Mouse (Mus musculus): ENCODE results near the gene Usp29. TPM values are rescaled to one million over a fixed set of nuclear protein-coding genes. Genes with fewer than 3 reads are reported as not detected.
"Not testable (repeated sequence)": the region's sequence is repeated elsewhere in the genome, so short reads cannot be mapped to it uniquely, and the experiment has no call there.

Gene Usp29
- polyA plus RNA-seq, 1 experiment from 2014 or later, result 4.1 TPM

DNA sequence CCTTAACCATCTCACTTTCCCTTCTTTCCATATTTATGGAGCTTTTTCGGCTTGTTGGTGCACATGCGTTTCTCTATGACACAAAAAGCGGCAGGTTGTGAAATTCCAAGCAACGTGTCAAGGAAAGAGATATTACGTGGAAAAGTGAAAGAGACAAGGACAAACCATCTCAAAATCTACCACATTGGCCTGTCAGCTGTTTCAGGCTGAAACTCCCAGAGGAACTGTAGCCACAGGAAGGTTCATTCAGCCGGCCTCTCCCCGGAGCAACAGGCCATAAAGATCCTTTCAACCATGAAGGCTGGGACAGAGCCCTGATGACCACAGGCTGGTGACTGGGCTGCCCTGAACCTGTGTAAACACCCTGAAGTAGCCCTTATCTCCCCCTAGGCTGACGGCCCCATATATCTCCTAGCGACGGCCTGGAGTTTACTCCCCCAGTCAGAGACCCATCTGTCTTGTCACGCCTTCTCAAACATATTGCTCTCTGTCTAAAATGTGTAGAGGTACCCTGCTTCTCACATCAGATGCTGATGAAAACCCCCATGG, 43.6 kb downstream of the Usp29 start:
- H3K27me3 ChIP-seq (replicated peaks); H3K4me3 ChIP-seq (replicated peaks); H3K9me3 ChIP-seq; H3K36me3 ChIP-seq; H3K4me2 ChIP-seq (replicated peaks); H3K27ac ChIP-seq; H3K9ac ChIP-seq: not testable (repeated sequence)
- 40% methylated on average over 11 of the region's 11 CpGs for WGBS
- peaks cover 32% of the 10 kb centered on the region for H3K4me1 ChIP-seq (replicated peaks)
- peak; percentile 50 for ATAC-seq

DNA sequence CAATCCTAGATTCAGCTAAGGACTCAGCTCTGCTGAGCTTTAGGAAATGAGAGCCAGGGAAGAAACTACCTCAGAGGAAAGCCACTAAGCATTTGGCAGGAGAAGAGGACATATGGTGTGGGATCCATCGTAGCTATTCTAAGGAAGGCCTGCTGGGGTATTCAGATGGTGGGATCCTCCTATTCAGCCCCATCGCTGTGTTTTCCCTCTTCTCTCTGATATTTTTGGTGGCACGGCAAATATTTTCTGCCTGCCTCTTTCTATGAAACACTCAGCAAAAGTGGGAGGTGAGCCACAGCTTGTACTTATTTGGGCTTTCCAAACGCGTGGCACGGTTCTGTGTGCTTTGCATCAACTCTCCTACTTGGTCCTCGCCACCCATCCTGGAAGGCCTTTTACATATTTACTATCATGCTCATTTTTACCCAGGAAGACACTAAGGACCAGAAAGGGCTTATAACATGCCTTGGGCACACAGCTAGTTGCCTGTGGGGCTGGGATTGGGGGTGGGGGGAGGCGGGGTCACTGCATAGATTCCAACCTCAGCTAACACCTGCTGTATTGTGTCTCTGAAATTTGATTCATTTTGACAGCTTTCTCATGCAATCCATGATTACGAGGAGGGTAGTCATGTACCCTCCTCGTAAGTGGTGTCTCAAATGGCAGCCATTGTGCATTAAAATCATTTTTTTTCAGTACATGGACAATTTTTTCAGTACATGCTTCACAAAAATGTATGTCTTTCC, 46.1 kb downstream of the Usp29 start:
- Histone ChIP-seq H3K9ac (no peak overlapping the region), H3K36me3 (no peaks in the 10 kb centered on the region), H3K4me3 (replicated peaks) (no peak overlapping the region), H3K4me2 (replicated peaks) (no peak overlapping the region), H3K9me3 (no peaks in the 10 kb centered on the region), H3K27ac (peak overlapping the region; percentile 61), H3K27me3 (replicated peaks) (no peaks in the 10 kb centered on the region), H3K4me1 (replicated peaks) (peaks cover 26% of the 10 kb centered on the region)
- WGBS, result 79% methylated on average over 10 of the region's 10 CpGs
- ATAC-seq, result no peak

DNA sequence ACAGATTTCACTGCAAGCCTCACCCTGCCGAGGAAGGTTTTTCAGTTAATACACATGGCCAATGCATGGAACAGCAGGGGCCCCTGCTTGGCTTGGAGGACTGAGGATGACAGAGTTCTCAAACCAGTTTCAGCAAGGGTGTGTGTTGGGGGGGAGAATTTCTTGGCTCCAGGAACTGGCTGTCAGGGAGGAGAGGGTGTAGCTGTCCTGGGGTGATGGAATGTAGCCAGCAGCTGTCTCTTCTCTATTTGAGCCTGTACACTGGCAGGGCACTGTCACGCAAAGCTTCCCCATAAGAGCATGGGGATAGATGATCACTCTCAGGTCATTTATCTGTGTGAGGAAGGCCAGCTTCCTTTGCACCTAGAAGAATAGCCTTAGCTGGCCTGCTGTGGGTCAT, 46.7 kb downstream of the Usp29 start:
- Histone ChIP-seq H3K9ac (no peak overlapping the region), H3K9me3 (no peaks in the 10 kb centered on the region), H3K27me3 (replicated peaks) (no peaks in the 10 kb centered on the region), H3K4me1 (replicated peaks) (peaks cover 32% of the 10 kb centered on the region), H3K36me3 (no peaks in the 10 kb centered on the region), H3K27ac (peak overlapping the region; percentile 61), H3K4me3 (replicated peaks) (no peak overlapping the region), H3K4me2 (replicated peaks) (no peak overlapping the region)
- peak; percentile 52 for ATAC-seq
- 29% methylated on average over 2 of the region's 2 CpGs for WGBS

GRCm38 (mm10) chr7:6777689-6778088, 47.3 kb downstream of the Usp29 start:
- Histone ChIP-seq H3K36me3 (no peaks in the 10 kb centered on the region), H3K4me3 (replicated peaks) (no peak overlapping the region), H3K27me3 (replicated peaks) (no peaks in the 10 kb centered on the region), H3K4me2 (replicated peaks) (no peak overlapping the region), H3K4me1 (replicated peaks) (peaks cover 33% of the 10 kb centered on the region), H3K27ac (peak overlapping the region; percentile 61), H3K9me3 (no peaks in the 10 kb centered on the region), H3K9ac (no peak overlapping the region)
- peak; percentile 50 for ATAC-seq
- 13% methylated on average over 4 of the region's 4 CpGs for WGBS

- Histone ChIP-seq H3K4me1 (replicated peaks) (peaks cover 36% of the 10 kb centered on the region), H3K4me3 (replicated peaks) (no peak overlapping the region), H3K27ac (no peak overlapping the region), H3K4me2 (replicated peaks) (no peak overlapping the region), H3K36me3 (no peaks in the 10 kb centered on the region), H3K9me3 (no peaks in the 10 kb centered on the region), H3K9ac (no peak overlapping the region), H3K27me3 (replicated peaks) (no peaks in the 10 kb centered on the region)
- no peak for ATAC-seq
- 77% methylated on average over 5 of the region's 5 CpGs for WGBS
Observed at GRCm38 (mm10) chr7:6779172-6779571, 48.8 kb downstream of the Usp29 start.

DNA sequence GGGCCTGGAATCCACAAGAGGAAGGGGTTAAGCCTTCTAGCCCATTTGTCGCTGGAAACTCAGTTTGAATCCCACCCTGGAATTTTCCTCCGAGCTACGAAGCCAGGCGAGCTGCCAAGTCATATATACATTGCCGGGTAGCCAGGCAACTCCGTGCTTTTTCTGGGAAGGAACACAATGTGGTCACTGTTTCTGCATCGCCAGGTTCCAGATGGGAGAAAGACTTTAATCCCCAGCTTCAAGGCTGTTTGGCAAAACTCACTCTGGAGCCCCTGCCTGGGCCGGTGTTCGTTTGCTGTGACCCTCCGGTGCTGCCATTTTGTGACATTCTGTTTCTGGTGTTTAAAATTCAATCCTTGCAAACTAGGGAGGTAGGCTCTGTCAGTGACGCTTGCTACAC, 51.2 kb downstream of the Usp29 start:
- peaks cover 39% of the 10 kb centered on the region for H3K4me1 ChIP-seq (replicated peaks)
- H3K4me2 ChIP-seq (replicated peaks), result no peak overlapping the region
- peak overlapping the region; percentile 37 for H3K27ac ChIP-seq
- H3K9me3 ChIP-seq, result no peaks in the 10 kb centered on the region
- H3K4me3 ChIP-seq (replicated peaks), result no peak overlapping the region
- H3K27me3 ChIP-seq (replicated peaks), result no peaks in the 10 kb centered on the region
- H3K9ac ChIP-seq, result no peak overlapping the region
- no peaks in the 10 kb centered on the region for H3K36me3 ChIP-seq
- peak; percentile 29; the same call in 1 of the 2 replicates for ATAC-seq
- WGBS, result 20% methylated on average over 11 of the region's 11 CpGs

GRCm38 (mm10) chr7:6784340-6785073, 54.1 kb downstream of the Usp29 start:
- H3K4me3 ChIP-seq (replicated peaks), result no peak overlapping the region
- no peaks in the 10 kb centered on the region for H3K9me3 ChIP-seq
- H3K27ac ChIP-seq, result peak overlapping the region; percentile 51
- H3K4me2 ChIP-seq (replicated peaks), result peak overlapping the region; percentile 7; the same call in 1 of the 2 replicates
- no peaks in the 10 kb centered on the region for H3K27me3 ChIP-seq (replicated peaks)
- H3K36me3 ChIP-seq, result no peaks in the 10 kb centered on the region
- ATAC-seq, result peak; percentile 74
- no peak overlapping the region for H3K9ac ChIP-seq
- 6% methylated on average over 8 of the region's 8 CpGs for WGBS
- peaks cover 27% of the 10 kb centered on the region for H3K4me1 ChIP-seq (replicated peaks)

DNA sequence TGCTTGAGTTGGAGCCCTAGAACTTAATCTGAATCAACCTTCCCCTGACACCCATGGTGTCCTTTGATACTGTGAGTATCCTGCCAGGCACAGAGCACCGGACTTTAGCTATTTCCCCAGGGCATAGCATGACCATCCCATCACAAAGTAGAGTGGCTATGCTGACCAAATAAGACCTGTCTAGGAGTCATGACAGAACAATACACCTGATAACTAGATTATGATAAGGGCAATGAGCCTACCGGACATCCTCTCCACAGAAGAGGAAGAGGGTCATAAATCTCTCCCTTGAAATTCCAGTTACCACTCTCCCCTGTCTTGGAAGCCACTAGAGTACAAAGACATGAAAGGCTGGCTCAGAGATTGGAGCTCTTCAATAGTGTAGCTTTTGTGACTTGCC, 56.6 kb downstream of the Usp29 start:
- H3K4me2 ChIP-seq (replicated peaks), result no peak overlapping the region
- peaks cover 16% of the 10 kb centered on the region for H3K4me1 ChIP-seq (replicated peaks)
- H3K9me3 ChIP-seq, result no peaks in the 10 kb centered on the region
- H3K9ac ChIP-seq, result no peak overlapping the region
- 55% methylated on average over 2 of the region's 2 CpGs for WGBS
- H3K4me3 ChIP-seq (replicated peaks), result no peak overlapping the region
- no peaks in the 10 kb centered on the region for H3K27me3 ChIP-seq (replicated peaks)
- no peak overlapping the region for H3K27ac ChIP-seq
- H3K36me3 ChIP-seq, result no peaks in the 10 kb centered on the region
- no peak for ATAC-seq

GRCm38 (mm10) chr7:6788101-6788500, 57.7 kb downstream of the Usp29 start:
- Histone ChIP-seq H3K36me3 (no peaks in the 10 kb centered on the region), H3K4me2 (replicated peaks) (no peak overlapping the region), H3K9me3 (no peaks in the 10 kb centered on the region), H3K4me3 (replicated peaks) (no peak overlapping the region), H3K9ac (no peak overlapping the region), H3K4me1 (replicated peaks) (peaks cover 14% of the 10 kb centered on the region), H3K27ac (no peak overlapping the region), H3K27me3 (replicated peaks) (no peaks in the 10 kb centered on the region)
- ATAC-seq, result no peak
- 45% methylated on average over 2 of the region's 2 CpGs for WGBS

DNA sequence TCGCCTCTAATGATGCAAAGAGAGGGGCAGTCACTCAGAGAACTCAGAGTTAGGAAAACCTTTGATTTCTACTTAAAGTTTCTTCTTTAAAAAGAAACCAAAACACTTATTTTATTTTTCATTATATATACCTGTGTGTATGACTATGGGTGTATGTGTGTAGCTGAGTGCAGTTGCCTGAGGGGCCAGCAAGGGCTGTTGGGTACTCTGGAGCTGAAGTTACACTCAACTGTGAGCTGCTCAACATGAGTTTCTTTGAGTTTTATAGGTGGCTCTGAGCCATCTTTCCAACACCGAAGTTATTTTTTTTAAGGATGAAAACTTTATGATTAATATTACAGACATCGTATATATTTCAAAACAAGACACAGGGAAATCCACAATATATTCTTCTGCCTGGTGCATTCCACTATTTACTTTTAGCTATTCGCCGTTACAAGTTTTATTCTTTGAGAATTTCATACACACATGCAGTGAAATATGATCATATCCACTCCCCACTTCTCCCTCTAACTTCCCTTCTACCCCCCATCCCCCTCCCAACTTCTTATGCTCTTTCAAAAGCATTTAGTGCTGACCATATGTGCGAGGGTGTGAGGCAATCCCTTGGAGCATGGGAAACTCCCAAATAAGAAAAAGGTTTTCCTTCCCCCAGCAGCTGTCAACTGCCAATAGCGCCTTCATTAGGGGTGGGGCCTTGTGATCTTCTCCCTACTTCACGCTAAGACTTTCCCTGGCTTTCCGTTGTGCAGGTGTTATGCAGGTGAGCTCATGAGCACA, 61.1 kb downstream of the Usp29 start:
- no peaks in the 10 kb centered on the region for H3K9me3 ChIP-seq
- no peak overlapping the region for H3K27ac ChIP-seq
- 0 out of 2 replicates have a peak, but pooled peaks cover 3% of the 10 kb centered on the region for H3K4me1 ChIP-seq (replicated peaks)
- no peak overlapping the region for H3K4me2 ChIP-seq (replicated peaks)
- H3K4me3 ChIP-seq (replicated peaks), result no peak overlapping the region
- no peaks in the 10 kb centered on the region for H3K27me3 ChIP-seq (replicated peaks)
- H3K9ac ChIP-seq, result no peak overlapping the region
- 67% methylated on average over 9 of the region's 9 CpGs for WGBS
- peak; percentile 32; the same call in 1 of the 2 replicates for ATAC-seq
- H3K36me3 ChIP-seq, result no peaks in the 10 kb centered on the region

DNA sequence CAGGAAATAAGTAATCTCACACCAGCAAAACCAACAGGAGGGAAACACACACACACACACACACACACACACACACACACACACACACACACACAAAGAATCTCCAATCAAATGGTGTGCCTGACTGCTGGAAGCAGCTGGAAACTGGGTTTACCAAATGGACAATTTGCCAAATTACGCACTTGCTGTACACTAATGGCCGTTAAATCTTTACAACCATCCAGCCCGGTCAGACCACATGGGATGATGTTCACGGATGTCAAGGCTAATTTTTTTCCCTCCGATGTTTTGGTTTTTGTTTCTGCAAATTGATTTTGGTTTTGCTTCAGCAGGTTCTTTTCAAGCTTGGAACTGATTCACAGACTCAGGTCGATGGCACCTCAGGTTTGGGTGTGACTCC, 62.9 kb downstream of the Usp29 start:
- Histone ChIP-seq H3K4me1 (replicated peaks) (peaks cover 8% of the 10 kb centered on the region), H3K36me3 (no peaks in the 10 kb centered on the region), H3K4me3 (replicated peaks) (no peak overlapping the region), H3K9me3 (no peaks in the 10 kb centered on the region), H3K4me2 (replicated peaks) (no peak overlapping the region), H3K27me3 (replicated peaks) (no peaks in the 10 kb centered on the region), H3K9ac (no peak overlapping the region), H3K27ac (no peak overlapping the region)
- ATAC-seq, result no peak
- WGBS, result 91% methylated on average over 6 of the region's 6 CpGs

DNA sequence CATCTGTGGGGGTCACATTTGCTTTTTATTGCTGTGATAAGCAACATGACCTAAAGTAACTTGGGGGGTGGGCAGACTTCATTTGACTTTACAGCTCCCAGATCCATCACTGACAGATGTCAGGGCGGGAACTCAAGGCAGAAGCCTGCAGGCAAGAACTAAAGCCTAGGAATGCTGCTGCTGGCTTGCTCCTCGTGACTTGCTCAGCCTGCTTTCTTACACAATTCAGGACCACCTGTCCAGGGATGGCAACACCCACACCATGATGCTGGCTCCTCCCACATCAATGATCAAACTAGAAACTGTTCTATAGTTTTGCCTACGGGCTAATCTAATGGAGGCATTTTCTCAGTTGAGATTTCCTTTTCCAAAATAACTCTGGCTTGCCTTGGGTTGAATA, 63.4 kb downstream of the Usp29 start:
- Histone ChIP-seq H3K9ac (no peak overlapping the region), H3K27me3 (replicated peaks) (no peaks in the 10 kb centered on the region), H3K4me1 (replicated peaks) (peaks cover 8% of the 10 kb centered on the region), H3K9me3 (no peaks in the 10 kb centered on the region), H3K36me3 (no peaks in the 10 kb centered on the region), H3K27ac (no peak overlapping the region), H3K4me3 (replicated peaks) (no peak overlapping the region), H3K4me2 (replicated peaks) (no peak overlapping the region)
- WGBS, result 81% methylated on average over 3 of the region's 3 CpGs
- no peak for ATAC-seq
